Mouse (Mus musculus): ENCODE results near the gene Aldh1a3. TPM values are rescaled to one million over a fixed set of nuclear protein-coding genes. Genes with fewer than 3 reads are reported as not detected.

The Aldh1a3 gene
- polyA plus RNA-seq, 1 experiment from 2014 or later, result 1.4 TPM

- no peak for ATAC-seq
- H3K27ac ChIP-seq (ENCODE audit: low read length), result no peak within 1 kb of the TSS
- no peaks in the 10 kb centered on the region for H3K27me3 ChIP-seq (ENCODE audit: control insufficient read depth, insufficient read depth, low read depth, low read length)
- H3K9me3 ChIP-seq (replicated peaks; ENCODE audit: control insufficient read depth, low read length, poor library complexity, severe bottlenecking), result no peaks in the 10 kb centered on the region
- H3K4me2 ChIP-seq (ENCODE audit: low read length), result no peak within 1 kb of the TSS
- H3K9ac ChIP-seq (ENCODE audit: low read depth, low read length), result no peak within 1 kb of the TSS
- H3K4me1 ChIP-seq (ENCODE audit: control insufficient read depth, insufficient read depth, low read length), result no peaks in the 10 kb centered on the region
- 54% methylated on average over 2 of the region's 2 CpGs for WGBS
- no peaks in the 10 kb centered on the region for H3K36me3 ChIP-seq (ENCODE audit: control insufficient read depth, insufficient read depth, low read length)
- H3K4me3 ChIP-seq (ENCODE audit: low read depth, low read length), result no peak within 1 kb of the TSS
Observed at GRCm38 (mm10) chr7:66365904-66366303, 61.4 kb downstream of the Aldh1a3 start, which contains the start of gene Gm10974. Gene Gm10974, plus strand, starts transcription at chr7:66365905.

- Histone ChIP-seq H3K36me3 (ENCODE audit: control insufficient read depth, insufficient read depth, low read length) (no peaks in the 10 kb centered on the region), H3K27ac (ENCODE audit: low read length) (no peak overlapping the region), H3K9ac (ENCODE audit: low read depth, low read length) (no peak overlapping the region), H3K4me1 (ENCODE audit: control insufficient read depth, insufficient read depth, low read length) (no peaks in the 10 kb centered on the region), H3K9me3 (replicated peaks; ENCODE audit: control insufficient read depth, low read length, poor library complexity, severe bottlenecking) (no peaks in the 10 kb centered on the region; the same call in 1 of the 2 replicates), H3K4me2 (ENCODE audit: low read length) (no peak overlapping the region), H3K4me3 (ENCODE audit: low read depth, low read length) (no peak overlapping the region), H3K27me3 (ENCODE audit: control insufficient read depth, insufficient read depth, low read depth, low read length) (no peaks in the 10 kb centered on the region)
- ATAC-seq, result no peak
- 75% methylated on average over 2 of the region's 2 CpGs for WGBS
Observed at GRCm38 (mm10) chr7:66365411-66365810, 61.9 kb downstream of the Aldh1a3 start.

DNA sequence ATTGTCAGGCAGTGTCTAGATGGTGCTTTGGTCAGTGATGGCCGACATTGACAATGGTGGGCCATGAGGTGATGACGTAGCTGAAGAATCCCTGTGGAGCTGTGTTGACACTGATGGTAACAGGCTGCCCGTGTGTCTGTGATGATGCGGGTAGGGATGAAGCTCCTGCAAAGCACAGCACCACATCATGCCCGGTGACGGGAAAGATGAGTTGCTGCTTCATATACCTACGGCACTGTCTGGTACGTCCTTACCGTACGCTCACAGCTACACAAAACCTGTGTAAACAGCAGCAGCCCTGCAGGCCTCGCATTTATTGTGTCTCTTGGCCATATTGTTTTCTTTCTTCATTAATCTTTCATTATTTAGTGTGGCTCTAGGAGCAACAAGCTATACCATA lies 62.8 kb downstream of the Aldh1a3 start:
- no peak for ATAC-seq
- Histone ChIP-seq H3K27me3 (ENCODE audit: control insufficient read depth, insufficient read depth, low read depth, low read length) (no peaks in the 10 kb centered on the region), H3K27ac (ENCODE audit: low read length) (no peak overlapping the region), H3K4me3 (ENCODE audit: low read depth, low read length) (no peak overlapping the region), H3K4me2 (ENCODE audit: low read length) (no peak overlapping the region), H3K9ac (ENCODE audit: low read depth, low read length) (no peak overlapping the region), H3K4me1 (ENCODE audit: control insufficient read depth, insufficient read depth, low read length) (no peaks in the 10 kb centered on the region), H3K9me3 (replicated peaks; ENCODE audit: control insufficient read depth, low read length, poor library complexity, severe bottlenecking) (no peaks in the 10 kb centered on the region; the same call in 1 of the 2 replicates), H3K36me3 (ENCODE audit: control insufficient read depth, insufficient read depth, low read length) (no peaks in the 10 kb centered on the region)
- WGBS, result 92% methylated on average over 11 of the region's 11 CpGs

- 87% methylated on average over 4 of the region's 4 CpGs for WGBS
Observed at GRCm38 (mm10) chr7:66359044-66359443, 68.3 kb downstream of the Aldh1a3 start.

DNA sequence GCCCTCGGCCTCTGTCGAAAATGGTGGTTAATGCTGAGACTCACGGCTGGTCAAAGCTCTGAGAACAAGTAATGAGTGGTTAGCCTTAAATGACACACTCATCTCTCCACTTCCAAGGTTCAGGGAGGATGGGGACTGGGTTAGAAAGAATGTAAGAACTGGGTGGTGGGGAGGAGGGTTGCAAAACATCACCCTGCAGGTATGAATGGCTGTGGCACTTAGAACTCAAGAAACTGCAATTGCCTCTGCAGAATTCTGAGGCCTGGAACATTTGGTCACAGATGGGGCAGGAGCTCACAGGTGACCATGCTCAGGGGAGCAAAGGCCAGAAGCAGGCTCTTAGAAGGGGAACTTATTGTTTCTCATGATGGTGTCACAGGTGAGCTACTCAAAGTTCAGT lies 68.9 kb downstream of the Aldh1a3 start:
- no peak overlapping the region for H3K27ac ChIP-seq (ENCODE audit: low read length)
- ATAC-seq, result no peak
- no peaks in the 10 kb centered on the region for H3K27me3 ChIP-seq (ENCODE audit: control insufficient read depth, insufficient read depth, low read depth, low read length)
- no peaks in the 10 kb centered on the region; the same call in 1 of the 2 replicates for H3K9me3 ChIP-seq (replicated peaks; ENCODE audit: control insufficient read depth, low read length, poor library complexity, severe bottlenecking)
- no peak overlapping the region for H3K4me2 ChIP-seq (ENCODE audit: low read length)
- no peaks in the 10 kb centered on the region for H3K36me3 ChIP-seq (ENCODE audit: control insufficient read depth, insufficient read depth, low read length)
- WGBS, result 94% methylated on average over 3 of the region's 3 CpGs
- H3K4me1 ChIP-seq (ENCODE audit: control insufficient read depth, insufficient read depth, low read length), result no peaks in the 10 kb centered on the region
- H3K9ac ChIP-seq (ENCODE audit: low read depth, low read length), result no peak overlapping the region
- no peak overlapping the region for H3K4me3 ChIP-seq (ENCODE audit: low read depth, low read length)

More at GRCm38 (mm10) chr7:66359044-66359443, 68.3 kb downstream of the Aldh1a3 start:
- Histone ChIP-seq H3K27me3 (ENCODE audit: control insufficient read depth, insufficient read depth, low read depth, low read length) (no peaks in the 10 kb centered on the region), H3K4me3 (ENCODE audit: low read depth, low read length) (no peak overlapping the region), H3K4me2 (ENCODE audit: low read length) (no peak overlapping the region), H3K36me3 (ENCODE audit: control insufficient read depth, insufficient read depth, low read length) (no peaks in the 10 kb centered on the region), H3K27ac (ENCODE audit: low read length) (no peak overlapping the region), H3K4me1 (ENCODE audit: control insufficient read depth, insufficient read depth, low read length) (no peaks in the 10 kb centered on the region), H3K9me3 (replicated peaks; ENCODE audit: control insufficient read depth, low read length, poor library complexity, severe bottlenecking) (no peaks in the 10 kb centered on the region; the same call in 1 of the 2 replicates), H3K9ac (ENCODE audit: low read depth, low read length) (no peak overlapping the region)
- no peak for ATAC-seq

GRCm38 (mm10) chr7:66355791-66356522 lies 71.4 kb downstream of the Aldh1a3 start:
- no peak overlapping the region for H3K9ac ChIP-seq (ENCODE audit: low read depth, low read length)
- no peak for ATAC-seq
- H3K4me1 ChIP-seq (ENCODE audit: control insufficient read depth, insufficient read depth, low read length), result no peaks in the 10 kb centered on the region
- no peak overlapping the region for H3K27ac ChIP-seq (ENCODE audit: low read length)
- no peaks in the 10 kb centered on the region for H3K27me3 ChIP-seq (ENCODE audit: control insufficient read depth, insufficient read depth, low read depth, low read length)
- no peaks in the 10 kb centered on the region; the same call in 1 of the 2 replicates for H3K9me3 ChIP-seq (replicated peaks; ENCODE audit: control insufficient read depth, low read length, poor library complexity, severe bottlenecking)
- H3K36me3 ChIP-seq (ENCODE audit: control insufficient read depth, insufficient read depth, low read length), result no peaks in the 10 kb centered on the region
- H3K4me3 ChIP-seq (ENCODE audit: low read depth, low read length), result no peak overlapping the region
- H3K4me2 ChIP-seq (ENCODE audit: low read length), result no peak overlapping the region
- 86% methylated on average over 8 of the region's 8 CpGs for WGBS

- H3K27ac ChIP-seq (ENCODE audit: low read length), result no peak overlapping the region
- H3K4me2 ChIP-seq (ENCODE audit: low read length), result no peak overlapping the region
- no peaks in the 10 kb centered on the region for H3K27me3 ChIP-seq (ENCODE audit: control insufficient read depth, insufficient read depth, low read depth, low read length)
- no peak overlapping the region for H3K4me3 ChIP-seq (ENCODE audit: low read depth, low read length)
- H3K4me1 ChIP-seq (ENCODE audit: control insufficient read depth, insufficient read depth, low read length), result no peaks in the 10 kb centered on the region
- H3K9ac ChIP-seq (ENCODE audit: low read depth, low read length), result no peak overlapping the region
- no peaks in the 10 kb centered on the region for H3K36me3 ChIP-seq (ENCODE audit: control insufficient read depth, insufficient read depth, low read length)
- no peak for ATAC-seq
- WGBS, result 63% methylated on average over 3 of the region's 3 CpGs
- H3K9me3 ChIP-seq (replicated peaks; ENCODE audit: control insufficient read depth, low read length, poor library complexity, severe bottlenecking), result no peaks in the 10 kb centered on the region; the same call in 1 of the 2 replicates
Observed at GRCm38 (mm10) chr7:66354911-66355310, 72.4 kb downstream of the Aldh1a3 start.

GRCm38 (mm10) chr7:66351074-66351473 lies 76.2 kb downstream of the Aldh1a3 start:
- no peak overlapping the region for H3K4me3 ChIP-seq (ENCODE audit: low read depth, low read length)
- ATAC-seq, result no peak
- 93% methylated on average over 4 of the region's 4 CpGs for WGBS
- no peak overlapping the region for H3K27ac ChIP-seq (ENCODE audit: low read length)
- H3K4me2 ChIP-seq (ENCODE audit: low read length), result no peak overlapping the region
- no peak overlapping the region for H3K9ac ChIP-seq (ENCODE audit: low read depth, low read length)
- no peaks in the 10 kb centered on the region for H3K27me3 ChIP-seq (ENCODE audit: control insufficient read depth, insufficient read depth, low read depth, low read length)
- no peaks in the 10 kb centered on the region for H3K9me3 ChIP-seq (replicated peaks; ENCODE audit: control insufficient read depth, low read length, poor library complexity, severe bottlenecking)
- no peaks in the 10 kb centered on the region for H3K36me3 ChIP-seq (ENCODE audit: control insufficient read depth, insufficient read depth, low read length)
- peaks cover 5% of the 10 kb centered on the region; the same call in 1 of the 2 replicates for H3K4me1 ChIP-seq (ENCODE audit: control insufficient read depth, insufficient read depth, low read length)

- Histone ChIP-seq H3K27me3 (ENCODE audit: control insufficient read depth, insufficient read depth, low read depth, low read length) (no peaks in the 10 kb centered on the region), H3K9me3 (replicated peaks; ENCODE audit: control insufficient read depth, low read length, poor library complexity, severe bottlenecking) (no peaks in the 10 kb centered on the region), H3K4me1 (ENCODE audit: control insufficient read depth, insufficient read depth, low read length) (peaks cover 5% of the 10 kb centered on the region; the same call in 1 of the 2 replicates), H3K4me3 (ENCODE audit: low read depth, low read length) (no peak overlapping the region), H3K36me3 (ENCODE audit: control insufficient read depth, insufficient read depth, low read length) (no peaks in the 10 kb centered on the region), H3K4me2 (ENCODE audit: low read length) (no peak overlapping the region), H3K27ac (ENCODE audit: low read length) (no peak overlapping the region), H3K9ac (ENCODE audit: low read depth, low read length) (no peak overlapping the region)
- 76% methylated on average over 11 of the region's 11 CpGs for WGBS
- no peak for ATAC-seq
Observed at GRCm38 (mm10) chr7:66349670-66350069, 77.6 kb downstream of the Aldh1a3 start.

Data from midbrain, embryonic 16.5 days (tissue).